Mouse (Mus musculus) R1 (cell line): ENCODE measurements at regions not wholly inside any gene's neighbourhood (a gene's known extent, or its start where the extent isn't known, plus 50 kb on each side); places are given as distances from the start of the nearest gene placed in this dataset.

Experiments used
- DNase-seq: peaks from one replicate; pipeline ENCODE4 v3.0.0-alpha.2; 2018; ENCODE audit warnings: low read depth, low spot score

GRCm38 (mm10) chr4:105911678-105912077 lies 122.0 kb downstream of the Gm12728 start:
- no peak for DNase-seq

- no peak for DNase-seq
Measured at GRCm38 (mm10) chr4:105912296-105912695, 122.6 kb downstream of the Gm12728 start.

- DNase-seq = peak; percentile 62
Measured at GRCm38 (mm10) chr4:105914996-105915395, 125.3 kb downstream of the Gm12728 start.

- DNase-seq = no peak
Measured at GRCm38 (mm10) chr4:105916229-105916628, 126.6 kb downstream of the Gm12728 start.

- no peak for DNase-seq
Measured at GRCm38 (mm10) chr4:105924781-105925382, 135.2 kb downstream of the Gm12728 start.

GRCm38 (mm10) chr4:105925506-105925905 lies 135.8 kb downstream of the Gm12728 start:
- no peak for DNase-seq

- no peak for DNase-seq
Measured at GRCm38 (mm10) chr4:105929658-105930057, 140.0 kb downstream of the Gm12728 start.

- DNase-seq = no peak
Measured at GRCm38 (mm10) chr4:105934971-105935370, 145.3 kb downstream of the Gm12728 start.

GRCm38 (mm10) chr4:105936755-105937514 lies 147.3 kb downstream of the Gm12728 start:
- DNase-seq = no peak

GRCm38 (mm10) chr4:105937587-105937986 lies 147.9 kb downstream of the Gm12728 start:
- no peak for DNase-seq

GRCm38 (mm10) chr4:105938886-105939285 lies 149.2 kb downstream of the Gm12728 start:
- DNase-seq = no peak

- no peak for DNase-seq
Measured at GRCm38 (mm10) chr4:105939636-105940199, 150.0 kb downstream of the Gm12728 start.

- DNase-seq = no peak
Measured at GRCm38 (mm10) chr4:105940891-105941290, 151.2 kb downstream of the Gm12728 start.

GRCm38 (mm10) chr4:105941785-105942184 lies 152.1 kb downstream of the Gm12728 start:
- DNase-seq = peak; percentile 75

- DNase-seq = no peak
Measured at GRCm38 (mm10) chr4:105944962-105945361, 155.3 kb downstream of the Gm12728 start.

- DNase-seq = peak; percentile 63
Measured at GRCm38 (mm10) chr4:105945921-105946320, 156.3 kb downstream of the Gm12728 start.

GRCm38 (mm10) chr4:105948326-105948725 lies 158.7 kb downstream of the Gm12728 start:
- no peak for DNase-seq

GRCm38 (mm10) chr4:105952406-105952805 lies 162.7 kb downstream of the Gm12728 start:
- no peak for DNase-seq

- DNase-seq = no peak
Measured at GRCm38 (mm10) chr4:105956516-105956915, 166.8 kb downstream of the Gm12728 start.

GRCm38 (mm10) chr4:105958331-105958730 lies 168.7 kb downstream of the Gm12728 start:
- no peak for DNase-seq

GRCm38 (mm10) chr4:105961686-105962360 lies 172.2 kb downstream of the Gm12728 start:
- peak; percentile 57 for DNase-seq

- DNase-seq = no peak
Measured at GRCm38 (mm10) chr4:105962542-105962941, 172.9 kb downstream of the Gm12728 start.
